In genomic region chr10:67911447-67912336, GRCm38 (mm10) we compare ENCODE assay signal across 10 mouse cellular contexts. TPM values are rescaled to one million over a fixed set of nuclear protein-coding genes. Genes with fewer than 3 reads are reported as not detected.
DNase-seq lines count a peak whose midpoint lies in the region; ATAC-seq and TF ChIP-seq lines count a peak whose summit lies in the region.
"Had no signal": no experiment of that assay in that cellular context is flagged by ENCODE, and none has a peak within 500 bp of the region (broad histone marks: within the 10 kb centered on the region; RNA-seq: fewer than 3 reads in every experiment).

No protein-coding gene starts in this region.

- peaks cover 11% of the 10 kb centered on the region; the same call in 1 of the 2 replicates for H3K36me3 ChIP-seq in forebrain, embryonic 10.5 days (replicated peaks)
- no peaks in the 10 kb centered on the region for H3K36me3 ChIP-seq in limb, embryonic 11.5 days (ENCODE audit: control insufficient read depth, insufficient read depth, low read length)
- no peaks in the 10 kb centered on the region for H3K36me3 ChIP-seq in neural tube, embryonic 13.5 days
- H3K36me3 ChIP-seq: G1E had no signal

- H3K9me3 ChIP-seq in forebrain, embryonic 10.5 days: peaks cover 4% of the 10 kb centered on the region; the same call in 1 of the 2 replicates
- no peaks in the 10 kb centered on the region for H3K9me3 ChIP-seq in limb, embryonic 11.5 days (ENCODE audit: control insufficient read depth, low read length)
- H3K9me3 ChIP-seq in neural tube, embryonic 13.5 days: no peaks in the 10 kb centered on the region

- peaks cover 68% of the 10 kb centered on the region for H3K27me3 ChIP-seq in forebrain, embryonic 10.5 days (ENCODE audit: poor library complexity, severe bottlenecking)
- H3K27me3 ChIP-seq in limb, embryonic 11.5 days (ENCODE audit: control insufficient read depth, insufficient read depth, low read length): no peaks in the 10 kb centered on the region
- H3K27me3 ChIP-seq in neural tube, embryonic 13.5 days: no peaks in the 10 kb centered on the region; the same call in none of the 2 replicates

- H3K27ac ChIP-seq in gastrocnemius, adult 2 months: 0 out of 2 replicates have a peak overlapping the region, but pooled peaks have one; percentile 31
- H3K27ac ChIP-seq in forebrain, embryonic 10.5 days: peak overlapping the region; percentile 86
- no peak overlapping the region for H3K27ac ChIP-seq in limb, embryonic 11.5 days (replicated peaks; ENCODE audit: low read depth, low read length)
- H3K27ac ChIP-seq in neural tube, embryonic 13.5 days (replicated peaks): no peak overlapping the region
- H3K27ac ChIP-seq: macrophage had no signal

- H3K4me3 ChIP-seq in gastrocnemius, adult 2 months: peak overlapping the region; percentile 73
- H3K4me3 ChIP-seq in forebrain, embryonic 10.5 days: peak overlapping the region; percentile 80
- peak overlapping the region; percentile 70 for H3K4me3 ChIP-seq in limb, embryonic 11.5 days (ENCODE audit: low read depth, low read length)
- H3K4me3 ChIP-seq in neural tube, embryonic 13.5 days: peak overlapping the region; percentile 68

- H3K4me2 ChIP-seq in limb, embryonic 11.5 days (ENCODE audit: low read depth, severe bottlenecking): peak overlapping the region; percentile 91
- peak overlapping the region; percentile 87 for H3K4me2 ChIP-seq in neural tube, embryonic 13.5 days

- intact Hi-C loops in gastrocnemius, adult 2 months (cut with DNase I): no loop called here
- intact Hi-C loops in gastrocnemius, postnatal 14 days (cut with DNase I; ENCODE audit: low total_unique reads): no loop called here
- intact Hi-C loops in left cerebral cortex, postnatal 14 days (cut with DNase I): loop anchor here (5.0 kb wide), 1 partner anchor 71 kb away; no protein-coding TSS in a partner anchor

- peaks cover 15% of the 10 kb centered on the region for H3K4me1 ChIP-seq in forebrain, embryonic 10.5 days
- no peaks in the 10 kb centered on the region for H3K4me1 ChIP-seq in limb, embryonic 11.5 days (ENCODE audit: control insufficient read depth, insufficient read depth, low read length)
- peaks cover 12% of the 10 kb centered on the region for H3K4me1 ChIP-seq in neural tube, embryonic 13.5 days (replicated peaks)

- peak overlapping the region; percentile 57 for H3K9ac ChIP-seq in limb, embryonic 11.5 days (ENCODE audit: low read length)
- H3K9ac ChIP-seq in neural tube, embryonic 13.5 days: peak overlapping the region; percentile 72

- TF ChIP-seq CTCF in gastrocnemius, adult 2 months (IDR thresholded peaks at IDR 0.05): no peak

- DNase-seq in gastrocnemius, adult 2 months: no peak
- no peak for DNase-seq in gastrocnemius, postnatal 25 days
- DNase-seq in CD4-positive helper T cell, adult 2 months (ENCODE audit: low read depth, low spot score): peak; percentile 48
- DNase-seq in forebrain, embryonic 10.5 days (ENCODE audit: extremely low spot score, low spot score): peak; percentile 25
- peak; percentile 24 for DNase-seq in limb, embryonic 11.5 days (ENCODE audit: low spot score)
- no peak for DNase-seq in gastrocnemius, postnatal 14 days
- DNase-seq in left cerebral cortex, postnatal 14 days (ENCODE audit: low spot score in 2 of 2): no peak

- ATAC-seq in limb, embryonic 11.5 days (ENCODE audit: insufficient number of reproducible peaks, low FRiP score, low TSS enrichment, low read depth): peak; percentile 38; the same call in 1 of the 2 replicates
- ATAC-seq in neural tube, embryonic 13.5 days (ENCODE audit: low read depth): peak; percentile 60

- WGBS in forebrain, embryonic 10.5 days: 22% methylated on average over 33 of the region's 33 CpGs
- 20% methylated on average over 33 of the region's 33 CpGs for WGBS in limb, embryonic 11.5 days
- WGBS in neural tube, embryonic 13.5 days: 24% methylated on average over 33 of the region's 33 CpGs

RNA-seq across cellular contexts. Expression of gene Zfp365, which starts 0.8 kb away (rescaled TPM):
- under 1 TPM; 0.15 to 0.36 TPM for total RNA-seq in gastrocnemius, adult 2 months (2021)
- total RNA-seq in gastrocnemius, postnatal 25 days (2021): under 1 TPM; 0.13 to 0.88 TPM
- 2.7 and 3.2 TPM in 2 replicates for polyA plus RNA-seq in forebrain, embryonic 10.5 days (2016; fragmentation: Nextera tagmentation; extraction: Ambion mirVana)
- 1.7 and 2.1 TPM in 2 replicates for polyA plus RNA-seq in limb, embryonic 11.5 days (2014; fragmentation: Nextera tagmentation; extraction: Ambion mirVana)
- 1.7 and 1.8 TPM in 2 replicates for polyA plus RNA-seq in neural tube, embryonic 13.5 days (2015; fragmentation: Nextera tagmentation; extraction: Ambion mirVana)
- under 1 TPM; 0.33 to 0.41 TPM for total RNA-seq in gastrocnemius, postnatal 14 days (2021)
- 100 to 1,000 TPM; 299 to 313 TPM for total RNA-seq in left cerebral cortex, postnatal 14 days (2021)
- polyA plus RNA-seq: G1E had no signal

Comparison
In these comparisons a context has a peak if more than half of its experiments do, and no peak if none do; other contexts are left out.
1. DNase-seq: peak in CD4-positive helper T cell, adult 2 months (single experiment), forebrain, embryonic 10.5 days (single experiment) and limb, embryonic 11.5 days (single experiment); none in gastrocnemius, adult 2 months (single experiment), gastrocnemius, postnatal 25 days (single experiment), gastrocnemius, postnatal 14 days (single experiment) and left cerebral cortex, postnatal 14 days (0 of 2).
2. H3K27ac ChIP-seq: peak in gastrocnemius, adult 2 months (single experiment) and forebrain, embryonic 10.5 days (single experiment); none in limb, embryonic 11.5 days (single experiment) and neural tube, embryonic 13.5 days (single experiment).
3. RNA of gene Zfp365, which starts 0.8 kb away (total RNA-seq): 299 to 313 TPM in left cerebral cortex, postnatal 14 days; 0.13 to 0.88 TPM in gastrocnemius, postnatal 25 days, 0.33 to 0.41 TPM in gastrocnemius, postnatal 14 days and 0.15 to 0.36 TPM in gastrocnemius, adult 2 months; every median in the first group is over 100 times any median in the second.
4. Peak in every context shown above with its lines, with median percentiles within 50 percentile points of each other: H3K4me3 ChIP-seq.